Mouse (Mus musculus): Measurements from ENCODE around the gene Snap91. TPM values are rescaled to one million over a fixed set of nuclear protein-coding genes. Genes with fewer than 3 reads are reported as not detected.

Gene Snap91
- polyA plus RNA-seq, 1 experiment from 2014 or later, result 23.5 TPM

- Histone ChIP-seq H3K27ac (ENCODE audit: low read depth, low read length) (no peak overlapping the region), H3K27me3 (ENCODE audit: control insufficient read depth, insufficient read depth, low read length) (peaks cover 14% of the 10 kb centered on the region), H3K4me1 (ENCODE audit: control insufficient read depth, insufficient read depth, low read length) (no peaks in the 10 kb centered on the region), H3K9me3 (replicated peaks; ENCODE audit: control insufficient read depth, low read length) (no peaks in the 10 kb centered on the region), H3K36me3 (ENCODE audit: control insufficient read depth, insufficient read depth, low read length) (no peaks in the 10 kb centered on the region), H3K4me2 (no peak overlapping the region), H3K9ac (ENCODE audit: low read depth, low read length) (no peak overlapping the region), H3K4me3 (ENCODE audit: low read depth, low read length) (no peak overlapping the region)
- ATAC-seq (replicated peaks; ENCODE audit: insufficient number of reproducible peaks, low FRiP score, low TSS enrichment), result no peak
- WGBS (ENCODE audit: insufficient replicate concordance), result 81% methylated on average over 4 of the region's 4 CpGs
These were observed 6.8 kb downstream of the Snap91 start for GRCm38 (mm10) chr9:86873681-86874080.

GRCm38 (mm10) chr9:86869586-86870338, 10.7 kb downstream of the Snap91 start:
- Histone ChIP-seq H3K27ac (ENCODE audit: low read depth, low read length) (no peak overlapping the region), H3K9me3 (replicated peaks; ENCODE audit: control insufficient read depth, low read length) (no peaks in the 10 kb centered on the region), H3K9ac (ENCODE audit: low read depth, low read length) (no peak overlapping the region), H3K36me3 (ENCODE audit: control insufficient read depth, insufficient read depth, low read length) (no peaks in the 10 kb centered on the region), H3K4me2 (no peak overlapping the region), H3K27me3 (ENCODE audit: control insufficient read depth, insufficient read depth, low read length) (no peaks in the 10 kb centered on the region), H3K4me3 (ENCODE audit: low read depth, low read length) (no peak overlapping the region), H3K4me1 (ENCODE audit: control insufficient read depth, insufficient read depth, low read length) (no peaks in the 10 kb centered on the region)
- WGBS (ENCODE audit: insufficient replicate concordance), result 58% methylated on average over 11 of the region's 11 CpGs
- no peak for ATAC-seq (replicated peaks; ENCODE audit: insufficient number of reproducible peaks, low FRiP score, low TSS enrichment)

- WGBS (ENCODE audit: insufficient replicate concordance), result 80% methylated on average over 4 of the region's 4 CpGs
- no peak overlapping the region for H3K27ac ChIP-seq (ENCODE audit: low read depth, low read length)
These were observed 22.4 kb downstream of the Snap91 start for GRCm38 (mm10) chr9:86858101-86858500.

GRCm38 (mm10) chr9:86857626-86858025, 22.8 kb downstream of the Snap91 start:
- Histone ChIP-seq H3K9ac (ENCODE audit: low read depth, low read length) (no peak overlapping the region), H3K9me3 (replicated peaks; ENCODE audit: control insufficient read depth, low read length) (no peaks in the 10 kb centered on the region), H3K4me1 (ENCODE audit: control insufficient read depth, insufficient read depth, low read length) (peaks cover 9% of the 10 kb centered on the region; the same call in 1 of the 2 replicates), H3K27ac (ENCODE audit: low read depth, low read length) (no peak overlapping the region), H3K4me3 (ENCODE audit: low read depth, low read length) (no peak overlapping the region), H3K36me3 (ENCODE audit: control insufficient read depth, insufficient read depth, low read length) (no peaks in the 10 kb centered on the region), H3K4me2 (no peak overlapping the region), H3K27me3 (ENCODE audit: control insufficient read depth, insufficient read depth, low read length) (no peaks in the 10 kb centered on the region)
- no peak for ATAC-seq (replicated peaks; ENCODE audit: insufficient number of reproducible peaks, low FRiP score, low TSS enrichment)
- WGBS (ENCODE audit: insufficient replicate concordance), result 84% methylated on average over 2 of the region's 2 CpGs

More at GRCm38 (mm10) chr9:86858101-86858500, 22.4 kb downstream of the Snap91 start:
- ATAC-seq (replicated peaks; ENCODE audit: insufficient number of reproducible peaks, low FRiP score, low TSS enrichment), result no peak
- H3K27me3 ChIP-seq (ENCODE audit: control insufficient read depth, insufficient read depth, low read length), result no peaks in the 10 kb centered on the region
- no peaks in the 10 kb centered on the region for H3K36me3 ChIP-seq (ENCODE audit: control insufficient read depth, insufficient read depth, low read length)
- H3K9ac ChIP-seq (ENCODE audit: low read depth, low read length), result no peak overlapping the region
- no peak overlapping the region for H3K4me3 ChIP-seq (ENCODE audit: low read depth, low read length)
- H3K4me1 ChIP-seq (ENCODE audit: control insufficient read depth, insufficient read depth, low read length), result peaks cover 9% of the 10 kb centered on the region; the same call in 1 of the 2 replicates
- H3K9me3 ChIP-seq (replicated peaks; ENCODE audit: control insufficient read depth, low read length), result no peaks in the 10 kb centered on the region
- H3K4me2 ChIP-seq, result no peak overlapping the region

GRCm38 (mm10) chr9:86852861-86853260, 27.6 kb downstream of the Snap91 start:
- no peaks in the 10 kb centered on the region for H3K9me3 ChIP-seq (replicated peaks; ENCODE audit: control insufficient read depth, low read length)
- H3K27me3 ChIP-seq (ENCODE audit: control insufficient read depth, insufficient read depth, low read length), result no peaks in the 10 kb centered on the region
- H3K36me3 ChIP-seq (ENCODE audit: control insufficient read depth, insufficient read depth, low read length), result no peaks in the 10 kb centered on the region
- H3K4me2 ChIP-seq, result no peak overlapping the region
- H3K4me3 ChIP-seq (ENCODE audit: low read depth, low read length), result no peak overlapping the region
- peaks cover 7% of the 10 kb centered on the region; the same call in 1 of the 2 replicates for H3K4me1 ChIP-seq (ENCODE audit: control insufficient read depth, insufficient read depth, low read length)
- no peak for ATAC-seq (replicated peaks; ENCODE audit: insufficient number of reproducible peaks, low FRiP score, low TSS enrichment)
- no peak overlapping the region for H3K9ac ChIP-seq (ENCODE audit: low read depth, low read length)
- H3K27ac ChIP-seq (ENCODE audit: low read depth, low read length), result no peak overlapping the region
- 83% methylated on average over 3 of the region's 3 CpGs for whole genome bisulfite sequencing (ENCODE audit: insufficient replicate concordance)

GRCm38 (mm10) chr9:86851689-86852088, 28.8 kb downstream of the Snap91 start:
- 78% methylated on average over 5 of the region's 5 CpGs for WGBS (ENCODE audit: insufficient replicate concordance)
- Histone ChIP-seq H3K27ac (ENCODE audit: low read depth, low read length) (no peak overlapping the region), H3K4me2 (no peak overlapping the region), H3K9me3 (replicated peaks; ENCODE audit: control insufficient read depth, low read length) (no peaks in the 10 kb centered on the region), H3K4me3 (ENCODE audit: low read depth, low read length) (no peak overlapping the region), H3K36me3 (ENCODE audit: control insufficient read depth, insufficient read depth, low read length) (no peaks in the 10 kb centered on the region), H3K9ac (ENCODE audit: low read depth, low read length) (no peak overlapping the region), H3K27me3 (ENCODE audit: control insufficient read depth, insufficient read depth, low read length) (no peaks in the 10 kb centered on the region), H3K4me1 (ENCODE audit: control insufficient read depth, insufficient read depth, low read length) (peaks cover 7% of the 10 kb centered on the region; the same call in 1 of the 2 replicates)
- no peak for ATAC-seq (replicated peaks; ENCODE audit: insufficient number of reproducible peaks, low FRiP score, low TSS enrichment)

- ATAC-seq (replicated peaks; ENCODE audit: insufficient number of reproducible peaks, low FRiP score, low TSS enrichment), result no peak
These were observed 29.8 kb downstream of the Snap91 start for GRCm38 (mm10) chr9:86850452-86851207.

GRCm38 (mm10) chr9:86843747-86844353, 36.6 kb downstream of the Snap91 start:
- Histone ChIP-seq H3K4me1 (ENCODE audit: control insufficient read depth, insufficient read depth, low read length) (peaks cover 6% of the 10 kb centered on the region; the same call in 1 of the 2 replicates), H3K27ac (ENCODE audit: low read depth, low read length) (no peak overlapping the region), H3K9ac (ENCODE audit: low read depth, low read length) (no peak overlapping the region), H3K27me3 (ENCODE audit: control insufficient read depth, insufficient read depth, low read length) (no peaks in the 10 kb centered on the region), H3K9me3 (replicated peaks; ENCODE audit: control insufficient read depth, low read length) (no peaks in the 10 kb centered on the region), H3K4me2 (no peak overlapping the region), H3K4me3 (ENCODE audit: low read depth, low read length) (no peak overlapping the region), H3K36me3 (ENCODE audit: control insufficient read depth, insufficient read depth, low read length) (no peaks in the 10 kb centered on the region)
- no peak for ATAC-seq (replicated peaks; ENCODE audit: insufficient number of reproducible peaks, low FRiP score, low TSS enrichment)
- WGBS (ENCODE audit: insufficient replicate concordance), result 84% methylated on average over 5 of the region's 5 CpGs

More at GRCm38 (mm10) chr9:86850452-86851207, 29.8 kb downstream of the Snap91 start:
- no peaks in the 10 kb centered on the region for H3K9me3 ChIP-seq (replicated peaks; ENCODE audit: control insufficient read depth, low read length)
- H3K36me3 ChIP-seq (ENCODE audit: control insufficient read depth, insufficient read depth, low read length), result no peaks in the 10 kb centered on the region
- no peak overlapping the region for H3K27ac ChIP-seq (ENCODE audit: low read depth, low read length)
- H3K9ac ChIP-seq (ENCODE audit: low read depth, low read length), result no peak overlapping the region
- WGBS (ENCODE audit: insufficient replicate concordance), result 70% methylated on average over 3 of the region's 3 CpGs
- H3K27me3 ChIP-seq (ENCODE audit: control insufficient read depth, insufficient read depth, low read length), result no peaks in the 10 kb centered on the region
- no peak overlapping the region for H3K4me2 ChIP-seq
- H3K4me3 ChIP-seq (ENCODE audit: low read depth, low read length), result no peak overlapping the region
- H3K4me1 ChIP-seq (ENCODE audit: control insufficient read depth, insufficient read depth, low read length), result peaks cover 7% of the 10 kb centered on the region; the same call in 1 of the 2 replicates
